Mouse (Mus musculus) liver, embryonic 14.5 days (tissue): ENCODE measurements around the gene Tmem11. TPM values are rescaled to one million over a fixed set of nuclear protein-coding genes. Genes with fewer than 3 reads are reported as not detected.

Experiments
- ATAC-seq: fragments of 200-750 bp; cut with Nextera tagmentation; 2 replicates; pipeline ENCODE4 v1.8.0; 2017; ENCODE audit warnings: moderate number of reproducible peaks, mild to moderate bottlenecking, moderate library complexity; ENCODE audit not compliant: insufficient read depth
- DNase-seq, 3 experiments: peaks; one replicate each; pipeline ENCODE4 v3.0.0-alpha.2; 2012 to 2013; ENCODE audit warnings: low read depth in 3 of 3, low spot score in 3 of 3
- H3K27ac ChIP-seq: fragments of 300-500 bp; sonication (generic); 2 replicates; pipeline ENCODE4 v1.5.1; 2014; ENCODE audit warnings: moderate library complexity, mild to moderate bottlenecking, control low read depth, inconsistent platforms
- H3K27me3 ChIP-seq: fragments of 300-500 bp; sonication (generic); 2 replicates; pipeline ENCODE4 v1.6.1; 2014; ENCODE audit warnings: mild to moderate bottlenecking, low read length, moderate library complexity; ENCODE audit not compliant: control insufficient read depth, insufficient read depth
- H3K36me3 ChIP-seq: fragments of 300-500 bp; sonication (generic); replicated peaks from 2 replicates; pipeline ENCODE4 v1.6.1; 2014; ENCODE audit warnings: low read depth; ENCODE audit not compliant: control insufficient read depth, insufficient read depth
- H3K4me1 ChIP-seq, 2 experiments: fragments of 200-500 bp in 1 of 2; fragments of 300-500 bp in 1 of 2; sonication (generic) in 1 of 2; replicated peaks; 2 replicates each; pipeline ENCODE4 v1.6.1; 2012 to 2014; ENCODE audit warnings: antibody characterized with exemption in 1 of 2, inconsistent platforms in 1 of 2, low read length in 1 of 2; ENCODE audit not compliant: control insufficient read depth in 2 of 2, insufficient read depth in 2 of 2
- H3K4me2 ChIP-seq: fragments of 300-500 bp; sonication (generic); 2 replicates; pipeline ENCODE4 v1.6.1; 2014; ENCODE audit warnings: low read depth, mild to moderate bottlenecking, control low read depth, moderate library complexity
- H3K4me3 ChIP-seq, 2 experiments: fragments of 200-500 bp in 1 of 2; fragments of 300-500 bp in 1 of 2; sonication (generic) in 1 of 2; 2 replicates each; pipeline ENCODE4 v1.5.1; 2012 to 2014; ENCODE audit warnings: low read depth in 2 of 2, low read length in 2 of 2, mild to moderate bottlenecking in 2 of 2, control low read depth in 1 of 2, inconsistent platforms in 1 of 2, moderate library complexity in 1 of 2; ENCODE audit not compliant: insufficient read depth in 1 of 2
- H3K9ac ChIP-seq: fragments of 300-500 bp; sonication (generic); replicated peaks from 2 replicates; pipeline ENCODE4 v1.6.1; 2014; ENCODE audit warnings: mild to moderate bottlenecking, control low read depth, moderate library complexity
- H3K9me3 ChIP-seq: fragments of 300-500 bp; sonication (generic); 2 replicates; pipeline ENCODE4 v1.6.1; 2016; ENCODE audit warnings: low read length, mixed read lengths; ENCODE audit not compliant: control insufficient read depth
- CTCF ChIP-seq: IDR thresholded peaks from 2 replicates; pipeline ENCODE4 v1.5.1; 2016; ENCODE audit warnings: antibody characterized with exemption, low read depth, control low read depth
- EP300 ChIP-seq: IDR thresholded peaks from 2 replicates; pipeline ENCODE4 v1.6.1; 2016; ENCODE audit warnings: antibody characterized with exemption, low read depth
- WGBS: fragments of 180-500 bp; shearing (Covaris S2); extraction: QIAGEN DNeasy Blood & Tissue Kit; methylation state at CpG from one replicate; pipeline ENCODE4 v1.1.7; 2014; ENCODE audit not compliant: insufficient replicate concordance; 5-methylcytosine and 5-hydroxymethylcytosine counted together
- polyA plus RNA-seq, 2 experiments: library from polyadenylated mRNA; depleted of rRNA in 1 of 2; stranded (reverse) in 1 of 2; unstranded in 1 of 2; fragments of >200 nt; fragmentation: Nextera tagmentation in 1 of 2; extraction: Ambion mirVana in 1 of 2; gene quantifications; 2 replicates each; pipeline versions ENCODE4 v1.2.1 to v1.2.3; 2012 to 2014

Tmem11 gene
- polyA plus RNA-seq, 2 experiments: 25.1 to 30.9 TPM

DNA sequence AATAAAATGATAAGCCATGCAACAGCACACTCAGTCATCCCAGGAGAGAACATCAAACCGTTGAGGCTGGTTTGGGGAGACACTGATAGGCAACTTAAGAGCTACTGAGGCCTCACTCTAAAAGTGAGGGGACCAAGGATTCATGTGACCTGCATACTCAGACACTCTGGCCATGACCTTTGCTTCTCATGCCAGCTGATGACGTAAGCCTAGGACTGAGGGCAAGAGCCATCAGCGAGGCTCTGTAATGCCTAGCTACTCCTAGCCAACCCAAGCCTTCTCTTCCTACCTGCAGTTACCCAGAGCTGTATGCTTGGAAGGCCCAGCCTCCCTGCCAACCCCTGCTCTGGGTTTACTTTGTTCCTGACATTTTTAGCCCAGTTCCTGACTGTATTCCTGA is 17.1 kb downstream of the Tmem11 start:
- DNase-seq (no peak), ATAC-seq (no peak)
- no peak overlapping the region for H3K9ac ChIP-seq
- H3K9me3 ChIP-seq: no peaks in the 10 kb centered on the region
- peaks cover 25% of the 10 kb centered on the region for H3K36me3 ChIP-seq
- 76% methylated on average over 3 of the region's 3 CpGs for WGBS
- no peak overlapping the region for H3K27ac ChIP-seq
- no peaks in the 10 kb centered on the region for H3K27me3 ChIP-seq
- no peaks in the 10 kb centered on the region for H3K4me1 ChIP-seq
- no peak overlapping the region for H3K4me2 ChIP-seq
- no peak overlapping the region for H3K4me3 ChIP-seq
- TF ChIP-seq CTCF: no peak
- TF ChIP-seq EP300: no peak

GRCm38 (mm10) chr11:60856587-60856986 is 22.5 kb downstream of the Tmem11 start:
- no peak overlapping the region for H3K9ac ChIP-seq
- H3K9me3 ChIP-seq: no peaks in the 10 kb centered on the region
- H3K4me1 ChIP-seq: no peaks in the 10 kb centered on the region
- H3K36me3 ChIP-seq: peaks cover 24% of the 10 kb centered on the region
- DNase-seq (no peak), ATAC-seq (no peak)
- no peaks in the 10 kb centered on the region for H3K27me3 ChIP-seq
- H3K4me2 ChIP-seq: no peak overlapping the region
- 63% methylated on average over 3 of the region's 3 CpGs for WGBS
- H3K4me3 ChIP-seq: no peak overlapping the region
- no peak overlapping the region for H3K27ac ChIP-seq
- TF ChIP-seq EP300: no peak

- WGBS: 71% methylated on average over 5 of the region's 5 CpGs
- no peak for DNase-seq
These were observed 33.7 kb downstream of the Tmem11 start for GRCm38 (mm10) chr11:60845415-60845814.

GRCm38 (mm10) chr11:60843412-60843811 is 35.7 kb downstream of the Tmem11 start:
- Histone ChIP-seq H3K4me3 (no peak overlapping the region), H3K4me1 (0 out of 4 replicates have a peak, but pooled peaks cover 0 to 2% of the 10 kb centered on the region in 2 experiments), H3K9me3 (no peaks in the 10 kb centered on the region), H3K9ac (no peak overlapping the region), H3K36me3 (no peaks in the 10 kb centered on the region), H3K27ac (no peak overlapping the region), H3K27me3 (no peaks in the 10 kb centered on the region), H3K4me2 (no peak overlapping the region)
- ATAC-seq (no peak), DNase-seq (no peak)
- TF ChIP-seq CTCF (no peak), EP300 (no peak)
- WGBS: 81% methylated on average over 5 of the region's 5 CpGs

More at GRCm38 (mm10) chr11:60845415-60845814, 33.7 kb downstream of the Tmem11 start:
- Histone ChIP-seq H3K9ac (no peak overlapping the region), H3K4me2 (no peak overlapping the region), H3K27ac (no peak overlapping the region), H3K36me3 (no peaks in the 10 kb centered on the region; the same call in 1 of the 2 replicates), H3K27me3 (no peaks in the 10 kb centered on the region), H3K9me3 (no peaks in the 10 kb centered on the region), H3K4me1 (no peaks in the 10 kb centered on the region), H3K4me3 (no peak overlapping the region)
- TF ChIP-seq EP300 (no peak), CTCF (no peak)
- no peak for ATAC-seq

DNA sequence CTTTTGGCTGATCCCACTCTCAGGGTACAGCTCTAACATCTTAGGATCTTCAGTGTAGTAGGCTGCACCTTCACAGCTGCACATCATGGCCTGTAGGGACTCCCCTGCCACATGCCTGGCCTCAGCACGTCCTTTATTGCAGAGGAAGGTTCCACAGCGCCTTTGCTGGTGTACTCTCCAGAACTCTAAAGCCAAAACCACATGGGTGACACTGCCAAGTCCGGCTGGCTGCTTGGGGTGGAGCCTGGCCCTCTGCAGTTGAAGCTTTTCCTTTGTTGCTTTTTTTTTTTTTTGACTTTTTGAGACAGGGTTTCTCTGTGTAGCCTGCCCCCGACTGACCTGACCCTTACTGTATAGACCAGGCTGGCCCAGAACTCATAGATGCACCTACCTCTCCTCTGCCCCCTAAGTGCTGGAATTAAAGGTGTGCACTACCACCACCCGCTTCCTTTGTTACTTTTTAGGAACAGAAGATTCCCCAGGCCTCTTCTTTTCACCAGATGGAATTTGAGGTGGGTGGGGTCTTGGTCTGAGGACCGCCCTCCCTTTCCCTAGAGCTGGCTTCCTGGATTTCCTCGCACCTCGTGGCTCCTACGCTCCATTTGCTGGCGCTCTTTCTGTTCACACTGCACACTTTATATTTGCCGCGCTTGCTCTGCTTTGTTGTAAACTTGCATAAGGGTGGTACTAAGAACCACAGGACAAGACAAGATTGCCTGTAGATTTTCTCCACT is 37.4 kb downstream of the Tmem11 start:
- ATAC-seq (no peak), DNase-seq (no peak)
- TF ChIP-seq EP300: no peak
- TF ChIP-seq CTCF: no peak
- Histone ChIP-seq H3K4me2 (no peak overlapping the region), H3K27me3 (no peaks in the 10 kb centered on the region), H3K27ac (no peak overlapping the region), H3K9me3 (no peaks in the 10 kb centered on the region), H3K4me1 (peaks cover 0 to 4% of the 10 kb centered on the region in 2 experiments; a peak in 1 of 4 replicates), H3K9ac (no peak overlapping the region), H3K4me3 (no peak overlapping the region), H3K36me3 (no peaks in the 10 kb centered on the region)
- 72% methylated on average over 12 of the region's 12 CpGs for WGBS
